Mouse (Mus musculus): ENCODE data around the gene Zfp493. TPM values are rescaled to one million over a fixed set of nuclear protein-coding genes. Genes with fewer than 3 reads are reported as not detected.
"Not testable (repeated sequence)": the region's sequence is repeated elsewhere in the genome, so short reads cannot be mapped to it uniquely, and the experiment has no call there.

Gene Zfp493
- total RNA-seq, 1 experiment from 2014 or later = not detected

GRCm38 (mm10) chr13:67833137-67833536 is 53.6 kb downstream of the Zfp493 start:
- ATAC-seq (replicated peaks; ENCODE audit: insufficient number of reproducible peaks, low FRiP score, low TSS enrichment, poor library complexity, severe bottlenecking) = not testable (repeated sequence)

Other genes with a start within 250 kb of the Zfp493 start
- gene Zfp748, start 225.9 kb upstream of the Zfp493 start, total RNA-seq (2017) = 11.5 to 17.6 TPM (median 15.4 TPM) in 3 replicates
- 18.8 to 21.7 TPM (median 21.2 TPM) in 3 replicates for gene Zfp729b, start 170.0 kb upstream of the Zfp493 start, total RNA-seq (2017)
- 6.5 TPM in 1 of 3 replicates, not detected in the others for gene Gm49345, start 141.9 kb upstream of the Zfp493 start, total RNA-seq (2017)
- gene Zfp729a, start 141.9 kb upstream of the Zfp493 start, total RNA-seq (2017) = 16.0 to 20.3 TPM (median 16.8 TPM) in 3 replicates
- gene Zfp738, start 92.6 kb upstream of the Zfp493 start, total RNA-seq (2017) = 16.9 to 22.4 TPM (median 21.2 TPM) in 3 replicates
- 6.9 to 15.2 TPM (median 14.5 TPM) in 3 replicates for gene Zfp65, start 50.5 kb upstream of the Zfp493 start, total RNA-seq (2017)
- 6.6 to 8.8 TPM (median 8.6 TPM) in 3 replicates for gene Zfp85, start 24.5 kb upstream of the Zfp493 start, total RNA-seq (2017)
- gene Zfp273, start 34.0 kb downstream of the Zfp493 start, total RNA-seq (2017) = 5.4 to 8.3 TPM (median 7.8 TPM) in 3 replicates
- gene Gm10037, start 51.4 kb downstream of the Zfp493 start, total RNA-seq (2017) = 1.1 TPM in 1 of 3 replicates, not detected in the others
- not detected in 3 replicates for gene BC048507, start 83.6 kb downstream of the Zfp493 start, total RNA-seq (2017)

All from monocyte, adult 5-6 weeks (primary cell).